Mouse (Mus musculus): ENCODE measurements at regions not wholly inside any gene's neighbourhood (a gene's known extent, or its start where the extent isn't known, plus 50 kb on each side); places are given as distances from the start of the nearest gene placed in this dataset.

DNA sequence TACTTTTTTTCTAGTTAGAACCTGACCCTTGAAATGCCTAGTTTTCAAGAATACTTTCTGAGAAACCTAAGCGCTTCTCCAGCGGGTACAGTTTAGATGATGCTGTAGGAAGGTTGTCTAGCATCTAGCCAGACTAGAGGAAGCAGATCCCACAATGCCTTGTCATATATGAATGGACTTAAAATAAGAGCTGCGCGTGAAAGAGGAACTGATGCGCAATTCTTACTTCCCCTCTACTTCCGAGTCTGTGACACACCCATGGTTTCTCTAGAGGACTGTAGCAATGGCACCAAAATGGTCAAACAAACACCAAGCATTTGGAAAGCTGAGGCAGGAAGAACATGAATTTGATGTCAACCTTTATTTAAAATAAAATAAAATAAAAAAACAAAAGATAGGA is 167.6 kb upstream of the Tyw5 start:
- DNase-seq: no peak
- no peaks in the 10 kb centered on the region for H3K4me1 ChIP-seq (ENCODE audit: control insufficient read depth, insufficient read depth, low read length)
- no peak for TF ChIP-seq EP300 (IDR thresholded peaks at IDR 0.05; ENCODE audit: insufficient read depth, low read depth, low read length)
- TF ChIP-seq CTCF (IDR thresholded peaks at IDR 0.05): no peak
- no peak for TF ChIP-seq POLR2A (IDR thresholded peaks at IDR 0.05; ENCODE audit: insufficient read depth, low read depth, low read length)
- 80% methylated on average over 6 of the region's 6 CpGs for WGBS
- intact Hi-C loops (cut with DNase I): no loop called here
- H3K79me2 ChIP-seq (replicated peaks; ENCODE audit: control insufficient read depth, insufficient read depth, low read length): no peaks in the 10 kb centered on the region
- no peak overlapping the region for H3K27ac ChIP-seq
- no peaks in the 10 kb centered on the region for H3K36me3 ChIP-seq (ENCODE audit: control insufficient read depth, insufficient read depth, low read length)
- H3K4me3 ChIP-seq: no peak overlapping the region
- no peaks in the 10 kb centered on the region for H3K27me3 ChIP-seq (ENCODE audit: control insufficient read depth, insufficient read depth, low read length)
- no peak overlapping the region for H3K9ac ChIP-seq (ENCODE audit: low read depth, low read length)

DNA sequence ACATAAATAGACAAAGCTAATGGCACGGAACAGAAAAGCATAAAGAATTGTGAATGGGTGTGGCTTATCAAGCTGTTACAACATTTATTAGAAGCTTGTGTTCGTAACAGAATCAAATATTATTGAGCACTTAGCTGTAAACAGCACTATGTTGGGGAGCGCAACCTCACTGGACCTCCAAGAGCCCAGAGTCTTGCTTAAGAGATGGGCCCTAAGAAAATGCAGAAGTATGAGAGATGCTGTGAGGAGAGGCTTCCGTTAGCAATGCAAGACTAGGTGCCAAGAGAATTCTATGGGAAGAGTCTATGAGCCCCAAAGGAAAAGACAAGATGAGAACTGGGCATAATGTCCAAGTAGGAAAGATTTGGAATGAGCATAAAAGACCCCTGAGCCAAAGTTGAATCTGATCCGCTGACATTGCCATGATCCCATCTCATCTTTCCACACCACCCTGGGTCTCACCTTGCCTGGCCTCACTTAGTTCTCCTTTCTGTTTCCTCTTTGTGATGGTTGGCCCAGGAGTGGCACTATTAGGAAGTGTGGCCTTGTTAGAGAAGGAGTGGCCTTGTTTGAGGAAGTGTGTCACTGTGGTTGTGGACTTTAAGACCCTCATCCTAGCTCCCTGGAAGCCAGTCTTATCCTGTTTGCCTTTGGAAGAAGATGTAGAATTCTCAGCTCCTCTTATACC is 169.3 kb upstream of the Tyw5 start:
- Histone ChIP-seq H3K36me3 (ENCODE audit: control insufficient read depth, insufficient read depth, low read length) (no peaks in the 10 kb centered on the region), H3K79me2 (replicated peaks; ENCODE audit: control insufficient read depth, insufficient read depth, low read length) (no peaks in the 10 kb centered on the region), H3K9ac (ENCODE audit: low read depth, low read length) (no peak overlapping the region), H3K27me3 (ENCODE audit: control insufficient read depth, insufficient read depth, low read length) (no peaks in the 10 kb centered on the region), H3K27ac (no peak overlapping the region), H3K4me3 (no peak overlapping the region), H3K4me1 (ENCODE audit: control insufficient read depth, insufficient read depth, low read length) (no peaks in the 10 kb centered on the region)
- DNase-seq: no peak
- TF ChIP-seq EP300 (IDR thresholded peaks at IDR 0.05; ENCODE audit: insufficient read depth, low read depth, low read length): no peak
- no peak for TF ChIP-seq POLR2A (IDR thresholded peaks at IDR 0.05; ENCODE audit: insufficient read depth, low read depth, low read length)
- no peak for TF ChIP-seq CTCF (IDR thresholded peaks at IDR 0.05)
- WGBS: 89% methylated on average over 5 of the region's 5 CpGs
- intact Hi-C loops (cut with DNase I): no loop called here

DNA sequence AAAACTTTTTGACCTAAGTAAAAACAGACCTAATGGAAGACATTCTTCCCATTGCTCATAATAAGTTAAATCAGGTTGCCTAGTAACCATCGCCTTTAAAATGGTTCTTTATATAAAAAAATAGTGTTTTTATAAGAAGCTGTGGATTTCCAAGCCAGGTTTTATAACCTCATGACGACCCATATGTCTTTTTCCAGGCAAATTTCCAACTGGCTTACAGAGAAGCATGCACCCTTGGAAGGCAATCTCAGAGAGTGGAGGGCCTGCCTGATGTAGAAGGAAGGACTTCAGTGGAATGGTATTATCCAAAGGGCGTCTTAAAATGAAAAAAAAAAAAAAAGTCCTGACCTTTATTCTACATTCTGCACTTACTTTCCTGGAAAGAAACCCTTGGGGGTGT is 172.2 kb upstream of the Tyw5 start:
- no peaks in the 10 kb centered on the region for H3K36me3 ChIP-seq (ENCODE audit: control insufficient read depth, insufficient read depth, low read length)
- no peaks in the 10 kb centered on the region for H3K4me1 ChIP-seq (ENCODE audit: control insufficient read depth, insufficient read depth, low read length)
- intact Hi-C loops (cut with DNase I): no loop called here
- TF ChIP-seq CTCF (IDR thresholded peaks at IDR 0.05) (no peak), EP300 (IDR thresholded peaks at IDR 0.05; ENCODE audit: insufficient read depth, low read depth, low read length) (no peak), POLR2A (IDR thresholded peaks at IDR 0.05; ENCODE audit: insufficient read depth, low read depth, low read length) (no peak)
- no peak overlapping the region for H3K27ac ChIP-seq
- WGBS: 43% methylated on average over 3 of the region's 3 CpGs
- no peak overlapping the region for H3K4me3 ChIP-seq
- no peaks in the 10 kb centered on the region for H3K79me2 ChIP-seq (replicated peaks; ENCODE audit: control insufficient read depth, insufficient read depth, low read length)
- no peak overlapping the region for H3K9ac ChIP-seq (ENCODE audit: low read depth, low read length)
- no peaks in the 10 kb centered on the region for H3K27me3 ChIP-seq (ENCODE audit: control insufficient read depth, insufficient read depth, low read length)
- no peak for DNase-seq

DNA sequence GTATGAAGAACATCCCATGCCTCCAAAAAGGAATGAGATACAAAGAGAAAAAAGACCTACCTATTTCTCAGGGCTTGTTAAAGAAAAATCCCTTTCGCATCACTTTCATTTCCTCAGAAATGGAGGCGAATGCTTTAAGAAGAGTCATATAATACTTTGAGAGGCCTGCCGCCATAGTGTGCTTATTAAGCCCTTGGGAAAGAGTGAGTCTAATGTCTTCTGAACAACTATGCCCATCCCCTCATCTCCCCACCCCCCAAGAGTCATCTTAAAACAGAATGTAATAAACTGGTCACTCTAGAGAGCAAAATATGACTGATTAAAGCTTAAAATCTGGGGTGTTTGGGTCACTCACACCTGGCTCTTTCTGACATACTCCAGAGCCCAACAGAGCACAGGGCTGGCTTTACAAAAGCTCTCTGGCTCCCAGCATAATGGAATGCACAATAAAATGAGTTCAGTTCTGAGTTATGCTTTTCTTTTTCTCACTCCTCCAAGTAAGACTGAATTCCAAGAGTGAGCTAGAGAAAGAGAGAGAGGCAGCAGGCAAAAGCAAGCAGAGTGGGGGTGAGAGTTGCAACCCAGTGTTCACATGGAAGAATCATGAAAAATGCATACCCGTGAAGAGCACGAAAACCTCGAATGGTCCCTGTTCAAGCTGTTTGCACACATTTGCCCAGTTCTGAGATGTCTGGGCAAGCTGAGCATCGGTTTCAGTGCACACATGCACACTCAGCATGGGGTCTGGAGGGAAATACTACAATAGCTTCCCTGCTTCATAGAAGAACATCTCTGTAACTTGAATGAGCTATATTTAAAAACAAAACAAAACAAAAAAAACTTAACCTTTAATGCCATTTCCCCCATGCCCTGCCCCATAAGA is 180.0 kb upstream of the Spats2l start:
- TF ChIP-seq POLR2A (IDR thresholded peaks at IDR 0.05; ENCODE audit: insufficient read depth, low read depth, low read length) (no peak), CTCF (IDR thresholded peaks at IDR 0.05) (no peak), EP300 (IDR thresholded peaks at IDR 0.05; ENCODE audit: insufficient read depth, low read depth, low read length) (no peak)
- intact Hi-C loops (cut with DNase I): no loop called here
- no peak for DNase-seq
- no peaks in the 10 kb centered on the region for H3K79me2 ChIP-seq (replicated peaks; ENCODE audit: control insufficient read depth, insufficient read depth, low read length)
- WGBS: 84% methylated on average over 7 of the region's 7 CpGs
- no peaks in the 10 kb centered on the region for H3K27me3 ChIP-seq (ENCODE audit: control insufficient read depth, insufficient read depth, low read length)
- no peak overlapping the region for H3K27ac ChIP-seq
- no peaks in the 10 kb centered on the region for H3K4me1 ChIP-seq (ENCODE audit: control insufficient read depth, insufficient read depth, low read length)
- H3K36me3 ChIP-seq (ENCODE audit: control insufficient read depth, insufficient read depth, low read length): no peaks in the 10 kb centered on the region
- H3K9ac ChIP-seq (ENCODE audit: low read depth, low read length): no peak overlapping the region
- H3K4me3 ChIP-seq: no peak overlapping the region

DNA sequence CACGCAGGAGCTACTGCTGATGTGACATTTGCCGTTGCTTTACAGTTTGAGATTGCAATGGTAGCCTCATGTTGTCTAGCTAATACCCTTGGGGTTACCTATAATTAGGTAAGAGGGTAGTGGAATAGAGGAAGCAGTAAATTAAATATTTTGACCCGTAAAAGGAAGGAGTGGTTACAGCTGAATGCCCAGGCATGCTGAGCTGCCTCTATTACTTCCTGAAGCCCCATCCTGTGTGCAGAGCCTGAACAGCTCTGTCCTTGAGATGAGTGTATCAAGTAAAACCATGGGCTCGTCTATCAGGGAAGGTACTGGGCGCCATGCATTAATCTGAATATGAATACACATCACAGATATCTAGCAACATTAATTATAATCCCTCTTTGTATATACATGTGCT is 179.1 kb upstream of the Spats2l start:
- intact Hi-C loops (cut with DNase I): no loop called here
- Histone ChIP-seq H3K27ac (no peak overlapping the region), H3K79me2 (replicated peaks; ENCODE audit: control insufficient read depth, insufficient read depth, low read length) (no peaks in the 10 kb centered on the region), H3K27me3 (ENCODE audit: control insufficient read depth, insufficient read depth, low read length) (no peaks in the 10 kb centered on the region), H3K4me1 (ENCODE audit: control insufficient read depth, insufficient read depth, low read length) (no peaks in the 10 kb centered on the region), H3K36me3 (ENCODE audit: control insufficient read depth, insufficient read depth, low read length) (no peaks in the 10 kb centered on the region), H3K4me3 (no peak overlapping the region), H3K9ac (ENCODE audit: low read depth, low read length) (no peak overlapping the region)
- 65% methylated on average over 5 of the region's 5 CpGs for WGBS
- no peak for DNase-seq
- TF ChIP-seq POLR2A (IDR thresholded peaks at IDR 0.05; ENCODE audit: insufficient read depth, low read depth, low read length) (no peak), CTCF (IDR thresholded peaks at IDR 0.05) (no peak), EP300 (IDR thresholded peaks at IDR 0.05; ENCODE audit: insufficient read depth, low read depth, low read length) (no peak)

DNA sequence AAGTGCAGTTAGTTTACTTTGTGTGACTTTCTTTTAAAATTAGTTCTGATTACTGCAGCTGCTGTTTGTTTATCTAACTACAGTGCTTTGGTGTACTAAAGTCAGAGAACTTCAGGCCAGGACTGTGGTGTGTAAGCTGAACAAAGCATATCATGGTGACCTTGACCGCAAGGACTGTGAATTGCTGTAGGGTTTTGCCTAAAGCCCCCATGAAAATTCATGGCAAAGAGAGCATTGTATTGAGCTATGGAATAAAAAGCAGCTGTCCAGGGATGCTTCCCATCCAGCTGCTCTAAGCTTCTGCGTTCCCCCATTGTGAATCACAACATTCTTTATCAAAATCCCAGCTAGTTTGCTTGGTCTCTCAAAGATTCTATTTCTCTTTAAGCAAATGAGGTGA is 173.0 kb upstream of the Spats2l start:
- 70% methylated on average over 2 of the region's 2 CpGs for WGBS
- Histone ChIP-seq H3K27me3 (ENCODE audit: control insufficient read depth, insufficient read depth, low read length) (no peaks in the 10 kb centered on the region), H3K4me1 (ENCODE audit: control insufficient read depth, insufficient read depth, low read length) (no peaks in the 10 kb centered on the region), H3K27ac (no peak overlapping the region), H3K36me3 (ENCODE audit: control insufficient read depth, insufficient read depth, low read length) (no peaks in the 10 kb centered on the region), H3K4me3 (no peak overlapping the region), H3K9ac (ENCODE audit: low read depth, low read length) (no peak overlapping the region), H3K79me2 (replicated peaks; ENCODE audit: control insufficient read depth, insufficient read depth, low read length) (no peaks in the 10 kb centered on the region)
- DNase-seq: no peak
- TF ChIP-seq CTCF (IDR thresholded peaks at IDR 0.05): no peak
- no peak for TF ChIP-seq POLR2A (IDR thresholded peaks at IDR 0.05; ENCODE audit: insufficient read depth, low read depth, low read length)
- no peak for TF ChIP-seq EP300 (IDR thresholded peaks at IDR 0.05; ENCODE audit: insufficient read depth, low read depth, low read length)
- intact Hi-C loops (cut with DNase I): no loop called here

All from heart, adult 2 months (tissue).